Mouse (Mus musculus) hindbrain, embryonic 11.5 days (tissue): ENCODE data around the gene Cbs. TPM values are rescaled to one million over a fixed set of nuclear protein-coding genes. Genes with fewer than 3 reads are reported as not detected.
"Not testable (repeated sequence)": the region's sequence is repeated elsewhere in the genome, so short reads cannot be mapped to it uniquely, and the experiment has no call there.

Source experiments
- ATAC-seq: fragments of 200-750 bp; cut with Nextera tagmentation; 2 replicates; pipeline ENCODE4 v1.8.0; 2017; ENCODE audit warnings: mild to moderate bottlenecking, moderate TSS enrichment, moderate library complexity; ENCODE audit not compliant: low FRiP score
- DNase-seq: peaks from one replicate; pipeline ENCODE4 v3.0.0-alpha.2; 2015; ENCODE audit warnings: low spot score
- H3K27ac ChIP-seq: fragments of 300-500 bp; sonication (generic); 2 replicates; pipeline ENCODE4 v1.5.1; 2014; ENCODE audit warnings: mild to moderate bottlenecking, low read depth, low read length
- H3K27me3 ChIP-seq: fragments of 300-500 bp; sonication (generic); 2 replicates; pipeline ENCODE4 v1.6.1; 2014; ENCODE audit warnings: mild to moderate bottlenecking, low read length, moderate library complexity, mixed read lengths; ENCODE audit not compliant: control insufficient read depth, insufficient read depth
- H3K36me3 ChIP-seq: fragments of 300-500 bp; sonication (generic); 2 replicates; pipeline ENCODE4 v1.6.1; 2014; ENCODE audit warnings: mild to moderate bottlenecking, low read length, moderate library complexity, mixed read lengths; ENCODE audit not compliant: control insufficient read depth, insufficient read depth
- H3K4me1 ChIP-seq: fragments of 300-500 bp; sonication (generic); replicated peaks from 2 replicates; pipeline ENCODE4 v1.6.1; 2014; ENCODE audit warnings: low read length, mixed read lengths; ENCODE audit not compliant: control insufficient read depth, insufficient read depth
- H3K4me2 ChIP-seq: fragments of 300-500 bp; sonication (generic); replicated peaks from 2 replicates; pipeline ENCODE4 v1.6.1; 2014; ENCODE audit warnings: mild to moderate bottlenecking, low read depth, low read length
- H3K4me3 ChIP-seq: fragments of 300-500 bp; sonication (generic); 2 replicates; pipeline ENCODE4 v1.5.1; 2014; ENCODE audit warnings: low read depth, low read length
- H3K9ac ChIP-seq: fragments of 300-500 bp; sonication (generic); 2 replicates; pipeline ENCODE4 v1.6.1; 2014; ENCODE audit warnings: low read depth, low read length
- H3K9me3 ChIP-seq: fragments of 300-500 bp; sonication (generic); 2 replicates; pipeline ENCODE4 v1.6.1; 2016; ENCODE audit warnings: low read length; ENCODE audit not compliant: control insufficient read depth
- WGBS: fragments of 180-500 bp; shearing (Covaris S2); extraction: QIAGEN DNeasy Blood & Tissue Kit; methylation state at CpG from one replicate; pipeline ENCODE4 v1.1.7; 2014; 5-methylcytosine and 5-hydroxymethylcytosine counted together
- polyA plus RNA-seq: library from polyadenylated mRNA; unstranded; fragments of >200 nt; fragmentation: Nextera tagmentation; extraction: Ambion mirVana; gene quantifications from 2 replicates; pipeline ENCODE4 v1.2.1, GENCODE M21; 2014

Gene Cbs
- polyA plus RNA-seq, 1 experiment from 2014 or later, result 0.74 TPM

DNA sequence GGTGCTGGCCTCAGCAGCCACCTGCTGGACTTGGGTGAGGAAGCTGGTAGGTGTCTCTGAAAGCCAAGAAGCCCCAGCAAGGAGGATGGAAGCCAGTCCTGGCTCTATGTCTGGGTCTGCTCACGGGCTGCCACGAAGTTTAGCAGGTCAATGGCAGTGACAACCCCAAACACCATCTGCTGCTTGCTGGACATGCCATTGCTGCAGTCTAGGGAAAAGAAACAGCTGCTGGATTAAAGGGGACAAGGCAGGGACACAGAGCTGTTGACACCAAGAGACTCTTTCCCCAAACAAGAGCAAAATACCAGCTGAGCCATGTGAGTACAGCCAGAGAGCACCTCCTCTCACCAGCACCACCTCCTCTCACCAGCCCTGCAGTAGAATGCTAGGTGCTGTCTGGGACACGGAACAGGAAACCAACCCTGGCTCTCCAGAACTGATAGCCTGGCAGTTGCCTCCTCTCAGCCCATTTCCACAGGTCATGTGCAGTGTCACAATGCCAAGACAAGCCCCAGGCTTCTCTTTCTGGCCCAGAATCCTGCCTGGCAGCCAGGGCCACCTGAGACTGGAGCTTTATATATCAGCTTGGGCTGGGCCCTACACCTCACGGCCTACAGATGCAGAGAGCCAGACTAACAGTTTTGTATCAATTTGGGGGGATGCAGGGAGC lies 23.8 kb downstream of the Cbs start:
- no peak overlapping the region for H3K4me2 ChIP-seq
- no peaks in the 10 kb centered on the region for H3K4me1 ChIP-seq
- no peaks in the 10 kb centered on the region for H3K27me3 ChIP-seq
- DNase-seq, result no peak
- 89% methylated on average over 4 of the region's 4 CpGs for WGBS
- H3K9me3 ChIP-seq, result no peaks in the 10 kb centered on the region
- H3K27ac ChIP-seq, result no peak overlapping the region
- H3K9ac ChIP-seq, result no peak overlapping the region
- H3K4me3 ChIP-seq, result no peak overlapping the region
- H3K36me3 ChIP-seq, result no peaks in the 10 kb centered on the region
- no peak for ATAC-seq

DNA sequence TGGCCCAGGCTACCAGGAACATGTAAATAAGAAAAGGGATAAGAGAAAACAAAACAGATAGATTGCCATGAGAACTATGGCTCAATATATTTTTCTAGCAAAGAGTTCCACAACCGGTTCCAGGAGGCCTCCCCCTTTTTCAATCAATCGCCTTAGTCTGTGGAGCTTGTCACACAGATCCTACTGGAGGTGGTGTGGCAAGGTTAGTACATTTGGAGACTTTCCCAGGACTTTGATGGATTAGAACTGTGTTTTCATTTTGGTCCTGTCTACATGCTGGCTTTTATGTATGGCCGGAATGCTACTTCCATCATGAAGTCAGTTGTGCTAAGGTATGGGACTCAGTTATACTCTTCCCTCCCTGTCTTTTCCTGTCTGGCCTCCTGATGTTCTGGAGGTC lies 27.1 kb downstream of the Cbs start:
- H3K27ac ChIP-seq, result no peak overlapping the region
- no peak overlapping the region for H3K9ac ChIP-seq
- H3K4me2 ChIP-seq, result no peak overlapping the region
- H3K9me3 ChIP-seq, result no peaks in the 10 kb centered on the region
- no peak overlapping the region for H3K4me3 ChIP-seq
- no peak for DNase-seq
- no peaks in the 10 kb centered on the region for H3K4me1 ChIP-seq
- no peak for ATAC-seq
- 94% methylated on average over 3 of the region's 3 CpGs for WGBS
- no peaks in the 10 kb centered on the region for H3K27me3 ChIP-seq
- no peaks in the 10 kb centered on the region for H3K36me3 ChIP-seq

DNA sequence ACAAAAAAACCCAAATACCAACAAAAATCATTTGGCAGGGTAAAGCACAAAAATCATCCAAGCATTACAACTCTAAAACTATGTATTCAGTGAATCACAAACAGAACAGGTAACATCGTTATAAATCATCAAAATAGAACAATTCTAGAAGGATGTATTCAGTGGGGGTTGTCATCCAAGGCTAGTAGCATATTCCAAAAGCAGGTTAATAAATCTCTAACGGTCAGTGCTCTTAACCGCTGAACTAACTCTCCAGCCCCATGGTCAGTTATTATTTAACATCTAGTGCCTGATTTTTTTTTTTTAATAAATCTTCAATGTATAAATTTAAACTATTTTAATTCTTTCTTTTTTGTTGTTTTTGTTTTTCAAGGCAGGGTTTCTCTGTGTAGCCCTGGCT lies 27.9 kb downstream of the Cbs start:
- H3K27me3 ChIP-seq, H3K4me3 ChIP-seq, H3K9ac ChIP-seq, H3K9me3 ChIP-seq, H3K4me1 ChIP-seq, H3K27ac ChIP-seq, H3K4me2 ChIP-seq, DNase-seq, H3K36me3 ChIP-seq, ATAC-seq: not testable (repeated sequence)
- WGBS, result 97% methylated on average over 3 of the region's 3 CpGs

DNA sequence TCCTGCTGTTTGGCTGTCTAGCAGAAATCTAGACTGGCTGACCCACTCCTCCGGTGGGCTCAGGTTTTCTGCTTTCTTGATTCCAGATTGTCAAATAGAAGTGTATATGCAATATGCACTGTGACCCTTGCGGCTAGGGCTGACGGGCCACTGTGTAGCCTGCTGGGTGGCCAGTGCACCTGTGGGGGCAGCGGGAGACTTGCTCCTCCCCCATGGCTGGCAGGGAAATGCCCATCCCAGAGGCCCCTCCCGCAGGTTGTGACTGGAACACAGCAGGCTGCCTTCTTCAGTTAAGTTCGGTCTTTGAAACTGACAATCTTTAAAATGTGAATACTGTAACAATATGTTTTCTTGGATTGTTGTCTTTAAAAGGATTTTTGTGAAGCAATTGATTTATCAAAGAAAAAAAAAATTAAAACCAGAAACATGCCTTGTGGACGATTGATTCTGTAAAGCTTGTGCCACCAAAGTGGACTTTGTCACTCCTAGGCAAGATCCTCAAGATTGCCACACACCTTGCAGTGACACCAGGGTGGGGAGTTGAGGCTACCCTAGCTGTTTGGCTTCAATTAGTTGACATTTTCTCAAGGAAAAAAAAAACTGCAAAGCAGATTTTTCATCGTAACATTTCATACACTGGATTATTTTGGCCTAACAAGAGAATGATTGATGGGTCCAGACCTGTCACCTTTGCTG lies 29.6 kb downstream of the Cbs start:
- Histone ChIP-seq H3K9ac (no peak overlapping the region), H3K27me3 (no peaks in the 10 kb centered on the region), H3K4me3 (no peak overlapping the region), H3K9me3 (no peaks in the 10 kb centered on the region), H3K27ac (no peak overlapping the region), H3K4me2 (no peak overlapping the region), H3K4me1 (no peaks in the 10 kb centered on the region), H3K36me3 (no peaks in the 10 kb centered on the region)
- no peak for ATAC-seq
- WGBS, result 84% methylated on average over 8 of the region's 8 CpGs
- DNase-seq, result no peak

DNA sequence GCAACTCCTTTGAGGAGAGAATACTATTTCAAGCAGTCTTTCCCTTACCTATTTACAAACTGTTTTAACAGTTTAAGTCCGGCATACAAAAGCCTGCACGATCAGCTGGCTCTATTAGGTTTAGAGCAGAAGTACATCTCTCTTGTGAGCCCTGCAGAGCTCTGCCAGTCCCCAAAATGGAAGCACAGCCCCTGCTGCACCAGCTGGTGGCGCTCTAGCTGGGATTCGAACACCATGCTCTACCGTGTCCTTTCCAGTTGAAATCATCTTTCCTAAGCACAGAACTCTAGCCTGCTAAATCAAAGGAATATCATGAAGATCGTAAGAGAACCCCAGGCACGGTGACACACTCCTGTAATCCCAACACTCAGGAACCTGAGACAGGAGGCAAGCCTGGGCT lies 30.6 kb downstream of the Cbs start:
- no peaks in the 10 kb centered on the region for H3K4me1 ChIP-seq
- no peaks in the 10 kb centered on the region for H3K9me3 ChIP-seq
- DNase-seq (no peak), ATAC-seq (no peak)
- H3K36me3 ChIP-seq, result no peaks in the 10 kb centered on the region
- 80% methylated on average over 7 of the region's 7 CpGs for WGBS
- H3K4me3 ChIP-seq, result no peak overlapping the region
- H3K27me3 ChIP-seq, result no peaks in the 10 kb centered on the region
- no peak overlapping the region for H3K27ac ChIP-seq
- H3K9ac ChIP-seq, result no peak overlapping the region
- no peak overlapping the region for H3K4me2 ChIP-seq

DNA sequence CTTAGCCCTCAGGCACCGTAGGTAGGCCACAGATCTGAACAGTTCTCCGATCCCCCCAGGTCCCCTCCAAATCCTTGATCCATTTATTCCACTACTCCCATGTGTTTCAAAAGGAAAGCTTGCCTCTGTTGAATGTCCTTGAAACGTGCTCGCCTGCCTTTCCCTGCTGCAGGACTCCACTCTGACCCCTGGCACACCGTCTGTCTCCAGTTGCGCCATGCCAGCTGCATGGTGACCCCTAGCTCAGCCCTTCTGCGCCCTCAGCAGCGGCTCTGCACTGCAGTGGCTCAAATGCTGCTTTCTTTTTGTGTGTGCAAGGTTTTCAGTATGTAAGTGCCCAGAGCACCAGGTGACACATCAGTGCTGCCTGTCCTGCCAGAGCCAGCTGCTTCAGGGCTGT lies 38.4 kb downstream of the Cbs start:
- 88% methylated on average over 8 of the region's 8 CpGs for WGBS
- no peak overlapping the region for H3K27ac ChIP-seq
- no peak for DNase-seq
- no peaks in the 10 kb centered on the region for H3K4me1 ChIP-seq
- H3K9me3 ChIP-seq, result no peaks in the 10 kb centered on the region
- H3K4me2 ChIP-seq, result no peak overlapping the region
- no peak overlapping the region for H3K4me3 ChIP-seq
- no peaks in the 10 kb centered on the region for H3K27me3 ChIP-seq
- no peaks in the 10 kb centered on the region for H3K36me3 ChIP-seq
- H3K9ac ChIP-seq, result no peak overlapping the region
- no peak for ATAC-seq

DNA sequence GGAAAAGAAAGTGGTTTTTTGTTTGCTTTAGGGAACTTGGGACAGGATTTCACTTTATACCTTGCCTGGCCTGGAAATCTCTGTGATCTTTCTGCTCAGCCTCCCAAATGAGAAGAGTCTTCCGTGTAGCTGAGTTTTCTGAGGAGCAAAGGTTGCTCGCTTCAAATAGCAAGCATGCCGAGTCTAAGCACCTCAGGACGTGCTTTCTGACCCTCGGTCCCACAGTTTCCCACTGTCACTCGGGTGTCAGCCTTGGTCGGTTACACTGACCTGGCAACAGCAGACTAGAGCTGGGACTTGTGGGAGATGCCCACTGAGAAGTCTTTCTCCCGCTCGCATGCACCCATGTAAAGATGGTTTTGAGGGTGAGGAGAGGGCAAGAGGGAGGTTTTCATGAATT lies 39.1 kb downstream of the Cbs start:
- Histone ChIP-seq H3K4me1 (no peaks in the 10 kb centered on the region), H3K27ac (no peak overlapping the region), H3K4me3 (no peak overlapping the region), H3K9ac (no peak overlapping the region), H3K9me3 (no peaks in the 10 kb centered on the region), H3K27me3 (no peaks in the 10 kb centered on the region), H3K36me3 (no peaks in the 10 kb centered on the region), H3K4me2 (no peak overlapping the region)
- 90% methylated on average over 9 of the region's 9 CpGs for WGBS
- ATAC-seq, result no peak
- no peak for DNase-seq

DNA sequence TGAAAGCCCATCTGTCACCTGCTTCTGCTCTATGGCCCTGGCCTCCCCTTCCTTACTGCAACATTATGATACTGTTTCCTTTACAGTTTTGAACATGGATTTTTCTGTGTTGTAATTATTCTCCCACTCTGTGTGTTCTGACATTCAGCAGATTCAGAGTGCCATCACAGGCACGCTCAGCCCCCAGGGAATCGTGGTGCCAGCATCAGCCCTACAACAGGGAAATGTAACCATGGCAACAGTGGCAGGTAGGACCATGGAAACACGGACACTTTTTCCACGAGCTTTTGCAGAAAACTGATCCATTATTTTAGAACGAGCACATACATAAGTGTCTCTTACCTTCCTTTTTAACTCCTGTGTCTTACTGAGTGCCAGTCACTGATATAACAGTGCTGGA lies 42.0 kb downstream of the Cbs start:
- Histone ChIP-seq H3K27me3 (no peaks in the 10 kb centered on the region), H3K9ac (no peak overlapping the region), H3K9me3 (no peaks in the 10 kb centered on the region), H3K4me3 (no peak overlapping the region), H3K27ac (no peak overlapping the region), H3K4me1 (no peaks in the 10 kb centered on the region), H3K4me2 (no peak overlapping the region), H3K36me3 (no peaks in the 10 kb centered on the region)
- ATAC-seq, result no peak
- no peak for DNase-seq
- WGBS, result 87% methylated on average over 5 of the region's 5 CpGs

DNA sequence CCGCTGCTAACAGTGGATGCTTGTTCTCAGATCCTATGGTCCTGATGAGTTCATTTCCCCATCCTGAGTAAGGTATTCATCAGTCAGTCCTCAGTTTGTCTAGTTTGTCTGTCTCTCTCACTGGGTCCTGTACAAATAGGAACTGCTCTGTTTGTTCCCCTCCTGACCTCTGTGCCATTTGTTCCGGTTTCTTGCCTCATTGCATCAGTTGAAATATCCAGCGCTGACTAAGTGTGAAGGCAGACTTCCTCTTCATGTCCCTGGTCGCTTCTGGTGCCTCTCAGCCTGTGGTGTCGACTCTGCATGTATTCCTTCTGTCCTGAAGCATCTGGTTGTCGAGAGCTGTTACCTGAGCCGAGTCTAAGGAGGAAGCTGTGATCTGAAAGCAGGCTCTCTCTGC lies 42.4 kb downstream of the Cbs start:
- Histone ChIP-seq H3K4me2 (no peak overlapping the region), H3K27me3 (no peaks in the 10 kb centered on the region), H3K36me3 (no peaks in the 10 kb centered on the region), H3K9ac (no peak overlapping the region), H3K27ac (no peak overlapping the region), H3K4me1 (no peaks in the 10 kb centered on the region), H3K4me3 (no peak overlapping the region), H3K9me3 (no peaks in the 10 kb centered on the region)
- DNase-seq (no peak), ATAC-seq (no peak)
- WGBS, result 81% methylated on average over 7 of the region's 7 CpGs
